Mouse (Mus musculus) cortical plate, adult 2 months (tissue): ENCODE measurements around the gene Axin1. TPM values are rescaled to one million over a fixed set of nuclear protein-coding genes. Genes with fewer than 3 reads are reported as not detected.

Experiments
- H3K27ac ChIP-seq: fragments of 200-500 bp; 2 replicates; pipeline ENCODE4 v1.5.1; 2012; ENCODE audit warnings: low read length, control low read depth, inconsistent platforms; ENCODE audit not compliant: insufficient read depth
- H3K4me1 ChIP-seq: fragments of 200-500 bp; 2 replicates; pipeline ENCODE4 v1.6.1; 2011; ENCODE audit warnings: low read length; ENCODE audit not compliant: control insufficient read depth, insufficient read depth
- H3K4me3 ChIP-seq: fragments of 200-500 bp; 2 replicates; pipeline ENCODE4 v1.5.1; 2011; ENCODE audit warnings: mild to moderate bottlenecking, low read length, control low read depth; ENCODE audit not compliant: insufficient read depth
- CTCF ChIP-seq: fragments of 200-500 bp; IDR thresholded peaks from 2 replicates; pipeline ENCODE4 v1.5.1; 2011; ENCODE audit warnings: mild to moderate bottlenecking, control low read depth, low read length; ENCODE audit not compliant: insufficient read depth; ENCODE audit errors: extremely low read depth
- POLR2A ChIP-seq: fragments of 200-500 bp; IDR thresholded peaks from 2 replicates; pipeline ENCODE4 v1.6.1; 2011; ENCODE audit warnings: mild to moderate bottlenecking, low read length, control low read depth; ENCODE audit not compliant: insufficient read depth; ENCODE audit errors: extremely low read depth
- polyA plus RNA-seq: library from polyadenylated mRNA; depleted of rRNA; stranded (reverse); fragments of >200 nt; gene quantifications from 2 replicates; pipeline ENCODE4 v1.2.3, GENCODE M21; 2012

Gene Axin1
- polyA plus RNA-seq, 1 experiment, result 15.4 TPM

- Histone ChIP-seq H3K27ac (no peak overlapping the region), H3K4me3 (peak overlapping the region; percentile 1; the same call in 1 of the 2 replicates), H3K4me1 (peaks cover 4% of the 10 kb centered on the region; the same call in 1 of the 2 replicates)
- TF ChIP-seq CTCF, result peak; percentile 89
- peak; percentile 23; the same call in 1 of the 2 replicates for TF ChIP-seq POLR2A
These were observed 18.4 kb upstream of the Axin1 start for GRCm38 (mm10) chr17:26119766-26120710.

- H3K4me1 ChIP-seq, result peaks cover 4% of the 10 kb centered on the region; the same call in 1 of the 2 replicates
- TF ChIP-seq POLR2A (no peak), CTCF (no peak)
- no peak overlapping the region for H3K27ac ChIP-seq
- no peak overlapping the region for H3K4me3 ChIP-seq
These were observed 15.9 kb upstream of the Axin1 start for GRCm38 (mm10) chr17:26122431-26123140.

- TF ChIP-seq CTCF (no peak), POLR2A (peak; percentile 99)
- H3K4me1 ChIP-seq, result peaks cover 4% of the 10 kb centered on the region; the same call in 1 of the 2 replicates
- H3K4me3 ChIP-seq, result peak within 1 kb of the TSS; percentile 95
- no peak within 1 kb of the TSS for H3K27ac ChIP-seq
These were observed 15.2 kb upstream of the Axin1 start, which contains the start of gene Mrpl28 for GRCm38 (mm10) chr17:26123267-26123684. Gene Mrpl28, plus strand, starts transcription at chr17:26123500.

- peak overlapping the region; percentile 95 for H3K4me3 ChIP-seq
- H3K27ac ChIP-seq, result no peak overlapping the region
- no peak for TF ChIP-seq POLR2A
- no peak for TF ChIP-seq CTCF
- H3K4me1 ChIP-seq, result peaks cover 4% of the 10 kb centered on the region; the same call in 1 of the 2 replicates
These were observed 13.9 kb upstream of the Axin1 start for GRCm38 (mm10) chr17:26124560-26124959.

GRCm38 (mm10) chr17:26125226-26125625, 13.3 kb upstream of the Axin1 start:
- no peak overlapping the region for H3K4me3 ChIP-seq
- H3K4me1 ChIP-seq, result peaks cover 2% of the 10 kb centered on the region; the same call in 1 of the 2 replicates
- H3K27ac ChIP-seq, result no peak overlapping the region
- TF ChIP-seq CTCF (no peak), POLR2A (no peak)

- TF ChIP-seq CTCF (no peak), POLR2A (no peak)
- no peaks in the 10 kb centered on the region for H3K4me1 ChIP-seq
- H3K4me3 ChIP-seq, result no peak overlapping the region
- no peak overlapping the region for H3K27ac ChIP-seq
These were observed 7.3 kb upstream of the Axin1 start for GRCm38 (mm10) chr17:26131062-26131732.

GRCm38 (mm10) chr17:26131856-26132853, 6.3 kb upstream of the Axin1 start:
- Histone ChIP-seq H3K4me1 (no peaks in the 10 kb centered on the region), H3K4me3 (no peak overlapping the region), H3K27ac (no peak overlapping the region)
- no peak for TF ChIP-seq POLR2A
- TF ChIP-seq CTCF, result no peak

- TF ChIP-seq POLR2A (no peak), CTCF (no peak)
- H3K4me3 ChIP-seq, result no peak overlapping the region
These were observed 1.3 kb upstream of the Axin1 start for GRCm38 (mm10) chr17:26137106-26137750.

More at GRCm38 (mm10) chr17:26137106-26137750, 1.3 kb upstream of the Axin1 start:
- no peak overlapping the region for H3K27ac ChIP-seq
- peaks cover 2% of the 10 kb centered on the region; the same call in 1 of the 2 replicates for H3K4me1 ChIP-seq
